Mouse (Mus musculus) kidney, adult 2 months (tissue): ENCODE measurements at regions not wholly inside any gene's neighbourhood (a gene's known extent, or its start where the extent isn't known, plus 50 kb on each side); places are given as distances from the start of the nearest gene placed in this dataset.

ENCODE experiments used
- CTCF ChIP-seq: fragments of 200-500 bp; conservative IDR thresholded peaks from 2 replicates; pipeline ENCODE4 v1.5.1; 2011; ENCODE audit warnings: low read depth, mild to moderate bottlenecking, control low read depth, low read length, moderate library complexity, mixed read lengths; ENCODE audit not compliant: insufficient read depth, insufficient read length
- POLR2A ChIP-seq: fragments of 200-500 bp; IDR thresholded peaks from one replicate; pipeline ENCODE4 v1.6.1; 2011; ENCODE audit warnings: low read depth, low read length, control low read depth

GRCm38 (mm10) chr11:86859864-86860528 is 52.5 kb upstream of the Dhx40 start:
- TF ChIP-seq POLR2A, result no peak
- no peak for TF ChIP-seq CTCF
